Mouse (Mus musculus): ENCODE measurements at regions not wholly inside any gene's neighbourhood (a gene's known extent, or its start where the extent isn't known, plus 50 kb on each side); places are given as distances from the start of the nearest gene placed in this dataset.

- 79% methylated on average over 10 of the region's 10 CpGs for WGBS
- Histone ChIP-seq H3K36me3 (ENCODE audit: insufficient read depth, low read length) (no peaks in the 10 kb centered on the region), H3K9ac (replicated peaks; ENCODE audit: low read length) (no peak overlapping the region), H3K9me3 (ENCODE audit: low read length) (no peaks in the 10 kb centered on the region), H3K27me3 (ENCODE audit: insufficient read depth, low read length) (no peaks in the 10 kb centered on the region), H3K4me2 (replicated peaks; ENCODE audit: low read depth, low read length) (no peak overlapping the region), H3K4me3 (ENCODE audit: low read length) (no peak overlapping the region), H3K4me1 (ENCODE audit: insufficient read depth, low read length) (no peaks in the 10 kb centered on the region), H3K27ac (ENCODE audit: low read length) (no peak overlapping the region)
- ATAC-seq (ENCODE audit: low FRiP score, low TSS enrichment): no peak
Measured at GRCm38 (mm10) chr4:105584329-105584925, 205.2 kb upstream of the Gm12728 start.

GRCm38 (mm10) chr4:105603661-105604060 lies 186.0 kb upstream of the Gm12728 start:
- Histone ChIP-seq H3K4me1 (ENCODE audit: insufficient read depth, low read length) (no peaks in the 10 kb centered on the region), H3K27ac (ENCODE audit: low read length) (no peak overlapping the region), H3K27me3 (ENCODE audit: insufficient read depth, low read length) (no peaks in the 10 kb centered on the region), H3K9me3 (ENCODE audit: low read length) (no peaks in the 10 kb centered on the region), H3K4me2 (replicated peaks; ENCODE audit: low read depth, low read length) (no peak overlapping the region), H3K36me3 (ENCODE audit: insufficient read depth, low read length) (no peaks in the 10 kb centered on the region), H3K9ac (replicated peaks; ENCODE audit: low read length) (no peak overlapping the region), H3K4me3 (ENCODE audit: low read length) (no peak overlapping the region)
- ATAC-seq (ENCODE audit: low FRiP score, low TSS enrichment): no peak
- 68% methylated on average over 1 of the region's 1 CpGs for WGBS

- Histone ChIP-seq H3K4me2 (replicated peaks; ENCODE audit: low read depth, low read length) (no peak overlapping the region), H3K27me3 (ENCODE audit: insufficient read depth, low read length) (no peaks in the 10 kb centered on the region), H3K4me1 (ENCODE audit: insufficient read depth, low read length) (no peaks in the 10 kb centered on the region), H3K4me3 (ENCODE audit: low read length) (no peak overlapping the region), H3K27ac (ENCODE audit: low read length) (no peak overlapping the region), H3K9me3 (ENCODE audit: low read length) (no peaks in the 10 kb centered on the region), H3K9ac (replicated peaks; ENCODE audit: low read length) (no peak overlapping the region), H3K36me3 (ENCODE audit: insufficient read depth, low read length) (no peaks in the 10 kb centered on the region)
- no peak for ATAC-seq (ENCODE audit: low FRiP score, low TSS enrichment)
- WGBS: 87% methylated on average over 2 of the region's 2 CpGs
Measured at GRCm38 (mm10) chr4:105604607-105605006, 185.1 kb upstream of the Gm12728 start.

- H3K4me1 ChIP-seq (ENCODE audit: insufficient read depth, low read length): no peaks in the 10 kb centered on the region
- 52% methylated on average over 5 of the region's 5 CpGs for WGBS
- H3K9me3 ChIP-seq (ENCODE audit: low read length): no peaks in the 10 kb centered on the region
- 0 out of 2 replicates have a peak overlapping the region, but pooled peaks have one; percentile 34 for H3K27ac ChIP-seq (ENCODE audit: low read length)
- no peak overlapping the region for H3K4me2 ChIP-seq (replicated peaks; ENCODE audit: low read depth, low read length)
- H3K27me3 ChIP-seq (ENCODE audit: insufficient read depth, low read length): no peaks in the 10 kb centered on the region
- H3K4me3 ChIP-seq (ENCODE audit: low read length): no peak overlapping the region
- ATAC-seq (ENCODE audit: low FRiP score, low TSS enrichment): no peak
- no peaks in the 10 kb centered on the region for H3K36me3 ChIP-seq (ENCODE audit: insufficient read depth, low read length)
- H3K9ac ChIP-seq (replicated peaks; ENCODE audit: low read length): no peak overlapping the region
Measured at GRCm38 (mm10) chr4:105606731-105607130, 182.9 kb upstream of the Gm12728 start.

GRCm38 (mm10) chr4:105610917-105611316 lies 178.8 kb upstream of the Gm12728 start:
- 70% methylated on average over 6 of the region's 6 CpGs for WGBS
- Histone ChIP-seq H3K4me2 (replicated peaks; ENCODE audit: low read depth, low read length) (no peak overlapping the region), H3K4me1 (ENCODE audit: insufficient read depth, low read length) (no peaks in the 10 kb centered on the region), H3K27ac (ENCODE audit: low read length) (no peak overlapping the region), H3K4me3 (ENCODE audit: low read length) (no peak overlapping the region), H3K9ac (replicated peaks; ENCODE audit: low read length) (no peak overlapping the region), H3K36me3 (ENCODE audit: insufficient read depth, low read length) (no peaks in the 10 kb centered on the region), H3K9me3 (ENCODE audit: low read length) (no peaks in the 10 kb centered on the region), H3K27me3 (ENCODE audit: insufficient read depth, low read length) (no peaks in the 10 kb centered on the region)
- no peak for ATAC-seq (ENCODE audit: low FRiP score, low TSS enrichment)

GRCm38 (mm10) chr4:105614390-105614789 lies 175.3 kb upstream of the Gm12728 start:
- Histone ChIP-seq H3K36me3 (ENCODE audit: insufficient read depth, low read length) (no peaks in the 10 kb centered on the region), H3K4me2 (replicated peaks; ENCODE audit: low read depth, low read length) (no peak overlapping the region), H3K27me3 (ENCODE audit: insufficient read depth, low read length) (no peaks in the 10 kb centered on the region), H3K9me3 (ENCODE audit: low read length) (no peaks in the 10 kb centered on the region), H3K27ac (ENCODE audit: low read length) (no peak overlapping the region), H3K9ac (replicated peaks; ENCODE audit: low read length) (no peak overlapping the region), H3K4me1 (ENCODE audit: insufficient read depth, low read length) (no peaks in the 10 kb centered on the region), H3K4me3 (ENCODE audit: low read length) (no peak overlapping the region)
- 92% methylated on average over 2 of the region's 2 CpGs for WGBS
- no peak for ATAC-seq (ENCODE audit: low FRiP score, low TSS enrichment)

GRCm38 (mm10) chr4:105626371-105627320 lies 163.0 kb upstream of the Gm12728 start:
- peaks cover 11% of the 10 kb centered on the region; the same call in 1 of the 2 replicates for H3K4me1 ChIP-seq (ENCODE audit: insufficient read depth, low read length)
- 51% methylated on average over 14 of the region's 14 CpGs for WGBS
- H3K9ac ChIP-seq (replicated peaks; ENCODE audit: low read length): no peak overlapping the region
- H3K27ac ChIP-seq (ENCODE audit: low read length): peak overlapping the region; percentile 63; the same call in 1 of the 2 replicates
- no peaks in the 10 kb centered on the region for H3K27me3 ChIP-seq (ENCODE audit: insufficient read depth, low read length)
- H3K4me2 ChIP-seq (replicated peaks; ENCODE audit: low read depth, low read length): no peak overlapping the region
- no peaks in the 10 kb centered on the region for H3K36me3 ChIP-seq (ENCODE audit: insufficient read depth, low read length)
- ATAC-seq (ENCODE audit: low FRiP score, low TSS enrichment): peak; percentile 82
- H3K9me3 ChIP-seq (ENCODE audit: low read length): no peaks in the 10 kb centered on the region
- H3K4me3 ChIP-seq (ENCODE audit: low read length): no peak overlapping the region

GRCm38 (mm10) chr4:105629581-105629980 lies 160.1 kb upstream of the Gm12728 start:
- H3K4me2 ChIP-seq (replicated peaks; ENCODE audit: low read depth, low read length): no peak overlapping the region
- no peak for ATAC-seq (ENCODE audit: low FRiP score, low TSS enrichment)
- WGBS: 84% methylated on average over 4 of the region's 4 CpGs

GRCm38 (mm10) chr4:105630595-105631369 lies 158.9 kb upstream of the Gm12728 start:
- no peak overlapping the region for H3K9ac ChIP-seq (replicated peaks; ENCODE audit: low read length)
- no peaks in the 10 kb centered on the region for H3K27me3 ChIP-seq (ENCODE audit: insufficient read depth, low read length)
- no peaks in the 10 kb centered on the region for H3K36me3 ChIP-seq (ENCODE audit: insufficient read depth, low read length)
- ATAC-seq (ENCODE audit: low FRiP score, low TSS enrichment): no peak
- no peak overlapping the region for H3K4me3 ChIP-seq (ENCODE audit: low read length)
- H3K4me1 ChIP-seq (ENCODE audit: insufficient read depth, low read length): peaks cover 11% of the 10 kb centered on the region; the same call in 1 of the 2 replicates
- no peak overlapping the region for H3K4me2 ChIP-seq (replicated peaks; ENCODE audit: low read depth, low read length)
- WGBS: 69% methylated on average over 11 of the region's 11 CpGs
- H3K27ac ChIP-seq (ENCODE audit: low read length): no peak overlapping the region
- H3K9me3 ChIP-seq (ENCODE audit: low read length): no peaks in the 10 kb centered on the region

More at GRCm38 (mm10) chr4:105629581-105629980, 160.1 kb upstream of the Gm12728 start:
- Histone ChIP-seq H3K4me1 (ENCODE audit: insufficient read depth, low read length) (peaks cover 11% of the 10 kb centered on the region; the same call in 1 of the 2 replicates), H3K36me3 (ENCODE audit: insufficient read depth, low read length) (no peaks in the 10 kb centered on the region), H3K27ac (ENCODE audit: low read length) (no peak overlapping the region), H3K9me3 (ENCODE audit: low read length) (no peaks in the 10 kb centered on the region), H3K27me3 (ENCODE audit: insufficient read depth, low read length) (no peaks in the 10 kb centered on the region), H3K9ac (replicated peaks; ENCODE audit: low read length) (no peak overlapping the region), H3K4me3 (ENCODE audit: low read length) (no peak overlapping the region)

Measured in kidney, embryonic 16.5 days (tissue).